Mouse (Mus musculus): ENCODE data around the gene Adgrg1.

The Adgrg1 gene

GRCm38 (mm10) chr8:94995336-94995893 is 20.9 kb downstream of the Adgrg1 start:
- in situ Hi-C loops (cut with MboI, MseI): loop anchor here (5.0 to 10.0 kb wide), 2 partner anchors 33 to 51 kb away; no protein-coding TSS in a partner anchor

DNA sequence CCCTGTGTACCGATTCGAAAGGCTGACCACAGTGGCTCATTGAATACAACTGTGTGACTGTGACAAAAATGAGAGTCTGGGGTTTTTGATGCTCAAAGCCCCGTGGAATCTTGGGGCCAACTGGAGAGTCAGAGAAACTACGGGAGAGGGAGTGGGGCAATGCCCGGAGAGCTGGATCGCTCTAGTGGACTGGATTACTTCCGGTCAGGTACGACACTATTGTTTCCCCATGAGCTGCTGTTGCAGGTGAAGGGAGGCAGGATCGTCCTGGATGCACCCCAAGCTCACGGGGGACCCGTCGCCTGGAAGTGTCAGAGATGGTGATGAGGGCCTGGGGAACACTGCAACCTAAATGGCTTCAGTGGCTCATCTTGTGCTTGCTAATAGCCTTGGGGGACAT is 21.5 kb downstream of the Adgrg1 start:
- in situ Hi-C loops (cut with MboI, MseI): loop anchor here (5.0 to 10.0 kb wide), 2 partner anchors 34 to 51 kb away; no protein-coding TSS in a partner anchor

DNA sequence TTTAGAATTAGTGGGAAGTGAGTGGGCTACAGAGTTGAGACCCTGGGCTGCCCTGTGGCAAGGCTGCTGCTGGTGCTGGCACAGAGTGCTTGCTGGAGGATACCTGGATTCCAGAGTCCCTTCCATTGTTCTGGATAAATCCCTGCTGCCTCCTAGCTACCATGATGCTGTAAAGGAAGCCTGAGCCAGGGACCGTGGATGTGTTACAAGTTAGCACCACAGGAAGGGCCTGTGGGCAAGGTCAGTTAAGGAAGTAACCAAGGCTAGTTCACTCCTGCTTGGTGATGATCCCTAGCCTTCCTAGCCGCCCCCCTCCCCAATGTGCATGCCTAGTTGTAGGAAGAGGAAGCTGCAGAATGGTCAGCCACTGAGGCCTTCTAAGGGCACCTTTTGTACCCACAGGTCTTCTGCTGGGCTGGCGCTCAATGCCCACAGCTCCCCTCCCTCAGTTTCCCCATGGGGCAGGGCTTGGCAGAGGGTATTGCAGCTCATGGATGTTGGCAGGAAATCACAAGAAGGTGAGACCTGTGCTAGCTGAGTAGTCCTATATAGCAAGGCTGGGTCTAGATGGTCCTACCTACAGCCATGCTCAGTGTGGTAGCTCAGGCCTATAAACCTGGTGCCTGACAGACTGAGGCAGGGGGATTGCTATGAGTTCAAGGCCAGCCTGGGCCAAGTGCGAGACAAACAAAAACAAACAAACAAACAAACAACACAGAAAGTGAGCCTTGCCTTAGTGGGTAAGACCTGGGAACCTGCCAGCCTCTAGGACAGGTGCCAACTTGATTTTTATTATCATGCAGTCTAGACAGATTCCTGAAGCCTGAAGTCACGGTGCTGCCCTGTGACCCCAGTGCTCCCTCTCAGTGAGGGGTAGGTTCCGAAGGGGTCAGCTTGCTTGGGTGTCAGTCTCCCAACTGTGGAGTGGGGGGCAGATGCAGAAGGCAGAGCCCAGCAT is 22.6 kb downstream of the Adgrg1 start:
- in situ Hi-C loops (cut with MboI, MseI): loop anchor here (5.0 to 10.0 kb wide), 2 partner anchors 35 to 52 kb away; no protein-coding TSS in a partner anchor

- in situ Hi-C loops (cut with MboI, MseI): loop anchor here (5.0 to 10.0 kb wide), 2 partner anchors 36 to 53 kb away; no protein-coding TSS in a partner anchor
Observed at GRCm38 (mm10) chr8:94997857-94998243, 23.3 kb downstream of the Adgrg1 start.

- in situ Hi-C loops (cut with MboI, MseI): loop anchor here (5.0 to 10.0 kb wide), 2 partner anchors 36 to 54 kb away; no protein-coding TSS in a partner anchor
Observed at GRCm38 (mm10) chr8:94998431-94998830, 23.9 kb downstream of the Adgrg1 start.

DNA sequence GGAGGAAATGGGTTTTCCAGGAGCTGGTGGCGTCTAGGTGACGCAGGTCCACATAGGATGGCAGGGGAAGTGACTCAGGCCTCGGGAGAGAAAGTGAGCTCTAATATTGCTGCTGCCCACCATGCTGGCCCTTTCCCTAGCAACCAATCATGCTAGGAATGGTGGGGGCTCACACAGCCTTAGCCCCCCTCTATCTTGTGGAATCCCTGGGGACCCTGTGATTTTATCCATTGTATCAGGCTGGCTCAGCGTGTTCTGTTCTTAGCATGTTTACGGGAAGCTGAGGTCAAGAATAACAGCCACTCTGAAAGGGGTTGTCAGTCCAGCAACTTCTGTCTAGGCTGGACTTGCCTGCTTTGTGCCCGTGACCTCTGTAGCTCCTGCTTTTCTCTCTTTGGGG is 24.5 kb downstream of the Adgrg1 start:
- in situ Hi-C loops (cut with MboI, MseI): loop anchor here (5.0 to 10.0 kb wide), 2 partner anchors 37 to 54 kb away; no protein-coding TSS in a partner anchor

- in situ Hi-C loops (cut with MboI, MseI): loop anchor here (5.0 to 10.0 kb wide), 2 partner anchors 38 to 55 kb away; no protein-coding TSS in a partner anchor
Observed at GRCm38 (mm10) chr8:94999956-95000355, 25.4 kb downstream of the Adgrg1 start.

GRCm38 (mm10) chr8:95000684-95001083 is 26.1 kb downstream of the Adgrg1 start:
- in situ Hi-C loops (cut with MboI, MseI): no loop called here

DNA sequence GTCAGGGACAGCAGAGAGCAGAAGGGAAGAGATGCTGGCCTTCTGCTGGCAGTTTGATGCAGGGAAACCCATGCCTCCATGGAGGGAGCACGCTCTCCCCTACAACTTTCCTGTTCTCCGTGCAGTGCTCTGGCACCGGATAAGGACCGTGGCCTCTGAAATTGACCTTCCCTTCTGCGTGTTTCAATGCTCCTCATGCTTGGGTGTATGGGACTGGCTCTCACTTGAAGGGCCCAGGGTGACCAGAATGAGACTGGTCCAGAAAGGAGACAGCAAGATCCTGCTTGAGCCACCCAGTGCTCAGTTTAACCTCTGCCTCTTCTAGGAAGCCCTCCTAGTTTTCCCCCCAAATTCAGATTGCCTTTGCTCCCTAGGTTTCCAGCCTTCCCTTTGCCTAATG is 26.6 kb downstream of the Adgrg1 start:
- in situ Hi-C loops (cut with MboI, MseI): no loop called here

GRCm38 (mm10) chr8:95001655-95002054 is 27.1 kb downstream of the Adgrg1 start:
- in situ Hi-C loops (cut with MboI, MseI): no loop called here

DNA sequence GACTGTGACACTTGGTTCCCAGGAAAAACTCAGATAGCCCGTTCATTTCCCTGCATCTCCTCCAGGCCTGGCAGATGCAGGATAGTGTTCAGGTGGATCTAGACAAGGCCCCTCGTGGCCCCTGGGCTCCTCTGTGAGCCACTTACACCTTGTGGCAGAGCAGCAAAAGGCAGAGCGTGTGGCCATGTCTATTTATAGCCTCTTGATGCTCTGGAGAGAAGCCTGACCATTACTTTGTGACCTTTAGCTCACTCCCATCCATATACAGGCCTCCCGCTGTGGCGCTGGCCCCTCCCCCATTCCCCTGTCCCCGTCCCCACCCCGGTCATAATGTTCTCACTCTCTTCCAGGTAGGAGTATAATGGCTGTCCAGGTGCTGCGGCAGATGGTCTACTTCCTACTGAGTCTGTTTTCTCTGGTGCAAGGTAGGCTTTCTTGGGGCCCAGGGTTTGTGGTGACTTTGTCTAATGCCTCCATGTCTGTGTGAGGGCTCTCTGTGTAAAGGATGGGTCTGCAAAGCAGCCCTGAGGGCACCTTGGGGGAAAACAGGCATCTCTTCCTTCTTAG is 27.6 kb downstream of the Adgrg1 start:
- in situ Hi-C loops (cut with MboI, MseI): no loop called here

DNA sequence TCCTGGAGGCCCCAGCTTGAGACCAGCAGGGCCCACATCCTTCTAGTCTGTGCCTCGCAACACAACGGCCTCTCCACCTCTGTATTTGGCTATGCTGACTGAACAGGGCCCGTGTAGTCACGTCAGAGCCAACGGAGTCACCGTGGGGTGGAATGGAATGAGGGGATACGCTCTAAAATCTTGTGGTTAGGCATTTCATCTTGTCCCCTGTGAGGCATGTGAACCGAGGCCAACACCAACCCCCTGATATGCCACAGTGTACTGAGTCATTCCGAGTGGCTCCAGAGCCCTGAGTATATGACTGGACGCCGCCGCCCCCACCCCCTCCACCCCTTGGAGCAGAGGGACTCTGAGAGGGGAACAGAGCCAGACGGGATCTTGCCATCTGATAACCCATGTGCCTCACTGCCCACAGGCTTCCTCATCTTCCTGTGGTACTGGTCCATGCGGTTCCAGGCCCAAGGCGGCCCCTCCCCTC is 37.9 kb downstream of the Adgrg1 start:
- in situ Hi-C loops (cut with MboI, MseI): no loop called here

GRCm38 (mm10) chr8:95015866-95016265 is 41.3 kb downstream of the Adgrg1 start:
- in situ Hi-C loops (cut with MboI, MseI): no loop called here

GRCm38 (mm10) chr8:95016684-95017083 is 42.1 kb downstream of the Adgrg1 start:
- in situ Hi-C loops (cut with MboI, MseI): no loop called here

- in situ Hi-C loops (cut with MboI, MseI): no loop called here
Observed at GRCm38 (mm10) chr8:95017451-95017850, 42.9 kb downstream of the Adgrg1 start, which contains the start of gene Adgrg3. Gene Adgrg3, plus strand, starts transcription at chr8:95017692.

- in situ Hi-C loops (cut with MboI, MseI): no loop called here
Observed at GRCm38 (mm10) chr8:95017969-95018635, 43.6 kb downstream of the Adgrg1 start.

DNA sequence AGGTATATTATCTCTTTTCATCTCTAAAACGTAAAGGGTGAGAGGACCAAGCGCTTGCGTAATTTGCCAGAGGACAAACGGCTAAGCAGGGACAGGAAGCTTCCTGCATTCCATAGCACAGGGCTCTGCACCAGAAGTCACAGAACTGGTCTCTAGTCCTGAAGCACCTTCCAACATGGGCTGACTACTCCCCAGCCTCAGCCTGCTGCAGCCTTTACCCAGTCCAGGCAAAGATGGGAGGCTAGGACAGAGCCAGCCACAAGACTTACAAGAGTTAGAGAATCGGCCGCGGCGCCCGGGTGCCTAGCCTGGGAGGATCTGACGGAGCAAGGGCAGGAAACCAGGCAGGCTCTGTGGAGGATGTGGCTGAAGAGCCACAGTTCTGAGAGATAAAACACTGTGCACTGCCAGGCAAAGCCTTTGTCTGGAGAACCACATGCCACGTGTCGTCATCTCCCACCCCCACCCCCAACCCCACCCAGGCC is 45.8 kb downstream of the Adgrg1 start:
- in situ Hi-C loops (cut with MboI, MseI): no loop called here

GRCm38 (mm10) chr8:95020821-95021220 is 46.3 kb downstream of the Adgrg1 start:
- in situ Hi-C loops (cut with MboI, MseI): no loop called here

GRCm38 (mm10) chr8:95023201-95023600 is 48.6 kb downstream of the Adgrg1 start:
- in situ Hi-C loops (cut with MboI, MseI): no loop called here

DNA sequence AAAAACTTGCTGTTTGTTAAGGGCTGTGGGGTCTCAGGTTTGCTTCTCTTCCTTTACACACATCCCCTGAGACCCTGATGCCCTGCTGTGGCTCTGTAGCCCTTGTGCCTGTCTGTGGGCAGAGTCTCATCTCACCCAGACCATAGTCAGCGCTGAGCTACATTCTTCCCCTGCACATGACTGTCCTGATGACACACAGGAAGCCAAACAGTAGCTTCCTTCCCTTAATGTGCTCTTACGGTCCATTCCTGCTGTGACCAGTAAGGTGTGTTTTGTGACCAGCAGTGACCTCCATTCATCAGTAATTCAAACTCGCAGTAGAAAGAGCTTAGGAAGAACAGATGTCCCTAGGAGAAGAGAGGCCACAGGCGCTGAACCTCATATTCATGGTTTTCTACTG is 49.8 kb downstream of the Adgrg1 start:
- in situ Hi-C loops (cut with MboI, MseI): no loop called here

- in situ Hi-C loops (cut with MboI, MseI): no loop called here
Observed at GRCm38 (mm10) chr8:95025421-95025820, 50.9 kb downstream of the Adgrg1 start.

Measured in T-helper 1 cell (primary cell).